Mouse (Mus musculus): ENCODE data around the gene Ints11.

Gene Ints11

GRCm38 (mm10) chr4:155892438-155893211, 23.3 kb downstream of the Ints11 start:
- no peak for DNase-seq (ENCODE audit: low spot score)

DNA sequence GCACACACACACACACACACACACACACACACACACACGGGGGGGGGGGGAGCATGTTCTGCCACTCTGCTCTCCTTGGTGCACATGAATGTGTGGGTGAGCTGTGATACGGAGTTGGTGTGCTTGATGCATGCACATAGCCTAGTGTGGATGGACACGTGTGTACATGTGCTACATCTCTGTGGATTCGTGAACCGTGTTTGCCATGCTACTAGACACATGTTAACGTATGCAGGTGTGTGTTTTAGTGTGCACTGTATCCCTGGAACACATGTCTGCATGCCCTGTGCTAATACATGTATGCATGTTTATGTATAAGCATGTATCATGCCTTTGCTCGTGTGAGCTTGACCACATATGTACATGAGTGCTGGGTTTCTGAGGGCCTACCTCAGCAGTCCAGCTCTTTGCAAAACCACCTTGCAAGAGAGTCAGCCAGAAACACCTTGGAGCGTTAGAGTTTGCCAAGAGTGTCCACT, 23.9 kb downstream of the Ints11 start:
- DNase-seq (ENCODE audit: low spot score): no peak

DNA sequence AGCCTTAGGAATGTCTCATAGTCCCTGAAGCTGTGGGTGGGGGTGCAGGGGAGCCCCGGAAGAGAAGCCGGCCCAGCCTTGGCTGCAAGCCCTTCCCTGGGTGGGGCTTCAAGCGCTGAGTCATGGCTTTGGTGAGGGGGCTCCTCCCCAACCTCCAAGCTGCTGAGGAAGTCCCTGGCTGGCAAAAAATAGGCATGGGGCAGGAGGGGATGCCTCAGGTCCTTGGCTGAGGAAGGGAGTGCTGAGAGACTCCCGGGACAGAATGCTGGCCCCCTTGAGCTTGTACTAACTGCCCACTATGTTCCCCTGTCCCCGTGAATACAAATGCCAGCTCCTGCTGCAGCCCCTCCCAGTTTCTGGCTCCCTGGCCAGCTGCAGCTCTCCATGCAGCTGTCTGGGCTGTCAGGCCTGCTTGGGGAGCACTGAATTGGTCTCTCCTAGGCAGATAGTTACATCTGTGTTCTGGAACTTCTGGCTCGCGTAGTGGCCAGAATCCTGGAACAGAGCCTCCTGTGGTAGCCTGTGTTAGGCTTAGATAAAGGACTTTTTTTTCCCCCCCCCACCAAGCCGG, 25.1 kb downstream of the Ints11 start:
- no peak for DNase-seq (ENCODE audit: low spot score)

GRCm38 (mm10) chr4:155895216-155895615, 25.9 kb downstream of the Ints11 start:
- no peak for DNase-seq (ENCODE audit: low spot score)

DNA sequence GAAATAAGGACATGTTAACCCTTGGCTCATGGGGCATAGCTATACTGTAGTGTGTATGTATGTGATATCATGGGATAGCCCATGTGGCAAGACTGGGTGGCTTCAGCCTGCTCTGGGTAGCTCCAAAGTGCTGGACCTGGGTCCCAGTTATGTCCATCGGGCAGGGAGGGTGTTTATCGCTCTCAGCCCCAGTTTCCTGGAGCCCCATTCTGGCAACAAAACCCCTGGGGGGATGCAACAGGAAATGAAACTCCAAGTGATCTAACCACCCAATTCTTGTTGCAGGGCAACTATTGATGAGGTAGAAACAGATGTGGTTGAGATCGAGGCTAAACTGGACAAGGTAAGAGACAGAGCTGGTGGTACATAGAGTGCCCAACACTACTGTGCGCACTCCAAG, 26.5 kb downstream of the Ints11 start:
- DNase-seq (ENCODE audit: low spot score): no peak

DNA sequence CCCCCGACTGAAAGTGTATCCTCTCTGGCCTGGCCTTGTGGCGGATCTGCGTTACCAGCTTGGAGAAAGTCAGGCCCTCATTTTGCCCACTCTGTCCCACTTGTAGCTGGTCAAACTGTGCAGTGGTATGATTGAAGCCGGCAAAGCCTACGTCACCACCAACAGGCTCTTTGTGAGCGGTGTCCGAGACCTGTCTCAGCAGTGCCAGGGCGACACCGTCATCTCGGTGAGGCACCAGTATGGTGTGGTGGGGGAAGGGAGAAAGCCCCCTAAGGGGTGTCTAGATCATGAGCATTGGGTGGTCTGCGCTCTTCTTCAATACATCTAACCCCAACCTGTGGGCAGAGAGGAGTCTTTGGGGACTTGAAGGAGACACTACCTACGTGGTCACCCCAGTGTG, 27.1 kb downstream of the Ints11 start:
- no peak for DNase-seq (ENCODE audit: low spot score)

GRCm38 (mm10) chr4:155898318-155898717, 29.0 kb downstream of the Ints11 start:
- no peak for DNase-seq (ENCODE audit: low spot score)

GRCm38 (mm10) chr4:155899355-155899754, 30.0 kb downstream of the Ints11 start:
- no peak for DNase-seq (ENCODE audit: low spot score)

GRCm38 (mm10) chr4:155901205-155901604, 31.9 kb downstream of the Ints11 start:
- DNase-seq (ENCODE audit: low spot score): no peak

- DNase-seq (ENCODE audit: low spot score): no peak
Observed at GRCm38 (mm10) chr4:155903246-155903645, 33.9 kb downstream of the Ints11 start.

- DNase-seq (ENCODE audit: low spot score): no peak
Observed at GRCm38 (mm10) chr4:155904318-155905102, 35.2 kb downstream of the Ints11 start.

- DNase-seq (ENCODE audit: low spot score): no peak
Observed at GRCm38 (mm10) chr4:155905634-155906033, 36.3 kb downstream of the Ints11 start.

GRCm38 (mm10) chr4:155906125-155906524, 36.8 kb downstream of the Ints11 start:
- DNase-seq (ENCODE audit: low spot score): no peak

DNA sequence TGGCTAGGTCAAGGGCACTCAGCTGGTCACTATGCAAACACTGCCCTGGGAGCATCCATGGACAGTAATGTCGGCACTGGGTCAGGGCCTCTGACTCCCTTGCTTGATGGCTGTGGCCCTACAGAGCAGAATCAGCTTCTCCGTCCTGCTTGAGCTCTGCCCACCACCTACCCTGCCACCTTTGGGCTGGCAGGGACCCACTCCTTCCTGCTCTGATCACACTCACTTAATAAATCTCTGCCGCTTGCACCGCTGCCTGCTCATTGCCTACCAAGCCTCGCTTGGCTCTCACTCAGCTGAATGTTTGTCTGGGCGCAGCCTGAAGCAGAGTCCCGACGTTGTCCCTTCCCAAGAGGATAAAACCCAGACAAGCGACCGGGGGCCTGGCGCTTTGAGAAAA, 37.7 kb downstream of the Ints11 start:
- DNase-seq (ENCODE audit: low spot score): no peak

DNA sequence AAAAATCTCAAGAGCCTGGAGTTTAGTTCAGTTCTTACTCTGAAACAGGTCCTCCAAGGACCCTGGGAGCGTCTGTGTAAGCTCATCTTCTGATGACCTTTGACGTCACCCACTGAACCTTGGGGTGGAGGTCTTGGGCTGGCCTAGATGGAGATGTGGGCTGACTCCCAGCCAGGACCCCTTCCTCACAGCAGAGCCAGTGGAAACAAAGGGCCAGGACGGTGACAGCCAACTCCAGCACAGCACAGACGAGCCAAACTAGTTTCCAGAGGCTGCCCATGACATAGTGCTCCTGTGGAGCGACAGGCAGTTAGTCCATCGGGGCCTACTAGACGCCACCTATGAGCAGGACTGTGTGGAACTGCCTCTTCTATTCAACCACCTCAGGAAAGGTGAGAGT, 38.9 kb downstream of the Ints11 start:
- DNase-seq (ENCODE audit: low spot score): no peak

- no peak for DNase-seq (ENCODE audit: low spot score)
Observed at GRCm38 (mm10) chr4:155908751-155909150, 39.4 kb downstream of the Ints11 start.

- no peak for DNase-seq (ENCODE audit: low spot score)
Observed at GRCm38 (mm10) chr4:155932031-155932430, 62.7 kb downstream of the Ints11 start.

Measured in urinary bladder, postnatal 10 days (tissue).